Comparison of ENCODE assay signal across 16 mouse cellular contexts in the genomic region with DNA sequence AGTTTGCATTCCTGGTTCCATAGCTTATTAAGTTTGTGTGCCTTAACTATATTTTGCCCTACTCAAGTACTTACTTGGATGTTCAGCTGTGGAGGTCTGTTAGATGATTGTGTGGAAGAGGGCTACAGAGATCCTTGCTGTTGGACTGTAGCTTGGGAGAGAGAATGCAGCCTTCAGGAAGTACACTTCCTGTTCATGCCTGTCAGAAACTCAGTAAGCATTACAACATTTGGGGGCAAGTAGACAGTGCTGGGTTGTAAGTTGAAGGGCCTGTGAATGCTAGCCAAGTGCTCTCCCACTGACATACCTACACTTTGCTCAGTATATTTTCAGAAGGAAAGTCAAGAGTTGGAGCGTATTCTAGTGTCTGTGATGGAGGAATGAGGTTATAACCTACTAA.
"Had no signal": no experiment of that assay in that cellular context is flagged by ENCODE, and none has a peak within 500 bp of the region (broad histone marks: within the 10 kb centered on the region; RNA-seq: fewer than 3 reads in every experiment).

No protein-coding gene starts in this region.

- H3K4me3 ChIP-seq: intestine, embryonic 15.5 days; kidney, embryonic 15.5 days; left cerebral cortex, adult 2 months; limb, embryonic 12.5 days; limb, embryonic 15.5 days had no signal

- H3K36me3 ChIP-seq: intestine, embryonic 15.5 days; kidney, embryonic 15.5 days; limb, embryonic 15.5 days had no signal

- H3K27ac ChIP-seq: intestine, embryonic 15.5 days; kidney, embryonic 15.5 days; left cerebral cortex, adult 2 months; limb, embryonic 12.5 days; limb, embryonic 15.5 days had no signal

- H3K27me3 ChIP-seq: intestine, embryonic 15.5 days; kidney, embryonic 15.5 days; limb, embryonic 12.5 days; limb, embryonic 15.5 days had no signal

- ATAC-seq: intestine, embryonic 15.5 days had no signal

- H3K9ac ChIP-seq: intestine, embryonic 15.5 days; kidney, embryonic 15.5 days; limb, embryonic 12.5 days; limb, embryonic 15.5 days; lung, embryonic 14.5 days had no signal

- H3K4me1 ChIP-seq: limb, embryonic 12.5 days; limb, embryonic 15.5 days had no signal

- DNase-seq: kidney, adult 11 months; kidney, adult 8-10 months; kidney, postnatal 25 days; layer of hippocampus, postnatal 36 days; lung, embryonic 14.5 days; lung, postnatal 14 days; lung, postnatal 4 days; midbrain, embryonic 14.5 days; thymus, adult 18-20 months; thymus, postnatal 36 days had no signal

- H3K9me3 ChIP-seq: intestine, embryonic 15.5 days; kidney, embryonic 15.5 days; limb, embryonic 12.5 days; limb, embryonic 15.5 days had no signal

- H3K4me2 ChIP-seq: intestine, embryonic 15.5 days; kidney, embryonic 15.5 days; limb, embryonic 12.5 days; limb, embryonic 15.5 days; lung, embryonic 14.5 days; midbrain, embryonic 11.5 days had no signal
